Mouse (Mus musculus) B cell, adult 2 months (primary cell): Measurements from ENCODE around the gene Gbp8.
"Not testable (repeated sequence)": the region's sequence is repeated elsewhere in the genome, so short reads cannot be mapped to it uniquely, and the experiment has no call there.

Experiments
- DNase-seq, 2 experiments: peaks; one replicate each; pipeline ENCODE4 v3.0.0; 2022

Gene Gbp8

GRCm38 (mm10) chr5:105139409-105140088 lies at the start of gene Gbp8, which contains the start of the genes Gbp9 and Gbp4:
Gene Gbp8, minus strand, starts transcription at chr5:105139540.
Gene Gbp9, minus strand, starts transcription at chr5:105139539.
Gene Gbp4, minus strand, starts transcription at chr5:105139586.
- DNase-seq, result peak; percentile 74 to 75

GRCm38 (mm10) chr5:105181446-105181845 lies 42.1 kb upstream of the Gbp8 start:
- no peak for DNase-seq

GRCm38 (mm10) chr5:105156582-105156981 lies 17.2 kb upstream of the Gbp8 start:
- peak in 1 of 2 experiments; percentile 17 for DNase-seq

- DNase-seq, result no peak
Observed at GRCm38 (mm10) chr5:105154049-105154448, 14.7 kb upstream of the Gbp8 start.

GRCm38 (mm10) chr5:105148062-105148461 lies 8.7 kb upstream of the Gbp8 start:
- DNase-seq, result not testable (repeated sequence)

- DNase-seq, result no peak
Observed at GRCm38 (mm10) chr5:105146447-105146846, 7.1 kb upstream of the Gbp8 start.

GRCm38 (mm10) chr5:105145731-105146130 lies 6.4 kb upstream of the Gbp8 start:
- DNase-seq, result not testable (repeated sequence)

- peak in 1 of 2 experiments; percentile 24 for DNase-seq
Observed at GRCm38 (mm10) chr5:105140089-105140810, 910 bp upstream of the Gbp8 start.

- peak in 1 of 2 experiments; percentile 12 for DNase-seq
Observed at GRCm38 (mm10) chr5:105138906-105139305, 434 bp downstream of the Gbp8 start.

GRCm38 (mm10) chr5:105136706-105137304 lies 2.5 kb downstream of the Gbp8 start:
- DNase-seq, result not testable (repeated sequence)

- DNase-seq, result not testable (repeated sequence)
Observed at GRCm38 (mm10) chr5:105121731-105122130, 17.6 kb downstream of the Gbp8 start.

GRCm38 (mm10) chr5:105115740-105116139 lies 23.6 kb downstream of the Gbp8 start:
- no peak for DNase-seq

- peak; percentile 67 to 72 for DNase-seq
Observed at GRCm38 (mm10) chr5:105114696-105115095, 24.6 kb downstream of the Gbp8 start.

GRCm38 (mm10) chr5:105113656-105114055 lies 25.7 kb downstream of the Gbp8 start:
- DNase-seq, result no peak

GRCm38 (mm10) chr5:105110271-105110852 lies 29.0 kb downstream of the Gbp8 start:
- peak; percentile 88 to 91 for DNase-seq

- peak in 1 of 2 experiments; percentile 22 for DNase-seq
Observed at GRCm38 (mm10) chr5:105109775-105110174, 29.6 kb downstream of the Gbp8 start.

- not testable (repeated sequence) for DNase-seq
Observed at GRCm38 (mm10) chr5:105105689-105106088, 33.7 kb downstream of the Gbp8 start.

GRCm38 (mm10) chr5:105081900-105082299 lies 57.4 kb downstream of the Gbp8 start:
- DNase-seq, result no peak

- DNase-seq, result not testable (repeated sequence)
Observed at GRCm38 (mm10) chr5:105068356-105068755, 71.0 kb downstream of the Gbp8 start.

GRCm38 (mm10) chr5:105064443-105064842 lies 74.9 kb downstream of the Gbp8 start:
- not testable (repeated sequence) for DNase-seq

GRCm38 (mm10) chr5:105063321-105063720 lies 76.0 kb downstream of the Gbp8 start:
- no peak for DNase-seq

GRCm38 (mm10) chr5:105062403-105062802 lies 76.9 kb downstream of the Gbp8 start:
- not testable (repeated sequence) for DNase-seq

- no peak for DNase-seq
Observed at GRCm38 (mm10) chr5:105060224-105060623, 79.1 kb downstream of the Gbp8 start.
